Mouse (Mus musculus): Measurements from ENCODE around the gene Tcta. TPM values are rescaled to one million over a fixed set of nuclear protein-coding genes. Genes with fewer than 3 reads are reported as not detected.
"Not testable (repeated sequence)": the region's sequence is repeated elsewhere in the genome, so short reads cannot be mapped to it uniquely, and the experiment has no call there.

The Tcta gene
- polyA plus RNA-seq, 1 experiment from 2014 or later = 35.2 TPM

DNA sequence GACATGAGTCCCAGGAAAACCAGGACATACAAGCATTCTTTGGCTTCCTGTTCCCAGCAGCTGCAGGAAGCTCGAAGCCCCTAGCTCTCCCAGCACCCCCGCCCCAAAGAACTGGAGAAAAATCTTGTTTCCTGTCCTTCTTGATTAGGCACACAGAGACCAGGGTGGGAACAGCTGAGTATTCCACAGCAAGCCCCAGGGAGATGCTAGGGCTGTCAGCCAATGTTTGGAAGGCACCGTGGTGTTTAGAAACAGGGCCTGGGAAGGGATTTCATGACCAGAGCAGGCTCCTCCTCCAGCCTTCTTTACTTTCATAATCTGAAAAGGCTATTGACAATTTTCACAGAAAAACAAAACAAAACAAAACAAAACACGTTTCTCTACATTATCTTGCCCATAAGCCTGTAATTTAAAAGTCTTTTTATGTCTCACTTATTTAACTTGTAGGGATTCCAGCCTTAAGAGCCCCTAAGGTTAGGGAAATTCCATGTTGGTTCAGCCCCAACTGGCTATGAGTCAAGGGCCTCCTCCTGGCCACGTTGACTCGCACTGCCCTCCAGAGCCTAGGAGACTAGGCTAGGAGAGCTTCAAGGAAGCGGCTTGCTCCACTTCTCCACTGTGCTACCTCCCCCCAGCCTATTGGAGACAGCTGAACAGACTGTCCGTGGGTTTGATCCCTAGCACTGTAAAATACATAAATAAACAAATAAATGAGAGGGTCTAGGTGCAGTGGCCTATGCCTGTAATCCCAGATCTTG, 25.7 kb downstream of the Tcta start:
- no peaks in the 10 kb centered on the region for H3K4me1 ChIP-seq
- H3K27me3 ChIP-seq = no peaks in the 10 kb centered on the region
- WGBS = 46% methylated on average over 8 of the region's 8 CpGs
- no peak overlapping the region for H3K27ac ChIP-seq (replicated peaks)
- no peak overlapping the region for H3K4me3 ChIP-seq
- no peaks in the 10 kb centered on the region for H3K36me3 ChIP-seq
- H3K9me3 ChIP-seq = no peaks in the 10 kb centered on the region
- ATAC-seq (replicated peaks) = no peak
- H3K4me2 ChIP-seq (replicated peaks) = no peak overlapping the region
- H3K9ac ChIP-seq (replicated peaks) = no peak overlapping the region

DNA sequence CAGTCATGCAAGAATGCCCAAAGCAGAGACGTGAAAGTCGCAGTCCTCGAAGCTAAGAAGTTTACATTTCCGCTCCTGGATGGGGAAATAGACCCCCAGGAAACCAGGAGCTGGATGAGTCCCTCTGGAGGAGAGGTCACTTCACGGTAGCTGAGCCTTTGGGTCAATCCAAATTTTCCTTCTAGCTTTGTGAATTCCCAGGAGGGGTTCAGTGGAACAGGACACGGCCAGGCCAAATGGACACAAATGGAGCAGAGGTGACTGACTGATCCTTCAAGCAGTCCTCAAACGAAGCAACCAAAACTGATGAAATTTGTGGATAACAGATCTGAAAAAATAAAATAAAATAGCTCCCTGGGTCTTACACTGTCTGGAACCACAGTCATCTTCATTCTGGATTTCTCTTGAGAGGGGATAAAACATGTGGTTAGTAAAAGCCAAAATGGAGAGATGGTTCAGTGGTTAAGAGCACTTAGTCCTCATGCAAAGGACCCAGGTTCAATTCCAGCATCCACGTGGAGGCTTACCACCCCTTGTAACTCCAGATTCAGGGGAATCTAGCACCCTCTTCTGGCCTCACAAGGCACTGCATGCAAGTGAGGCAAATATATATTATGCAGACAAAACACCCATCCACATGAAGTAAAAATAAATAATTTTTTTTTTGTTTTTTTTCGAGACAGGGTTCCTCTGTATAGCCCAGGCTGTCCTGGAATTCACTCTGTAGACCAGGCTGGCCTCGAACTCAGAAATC, 27.1 kb downstream of the Tcta start:
- H3K27ac ChIP-seq (replicated peaks) = no peak overlapping the region
- no peak overlapping the region for H3K9ac ChIP-seq (replicated peaks)
- H3K27me3 ChIP-seq = no peaks in the 10 kb centered on the region
- ATAC-seq (replicated peaks) = no peak
- no peaks in the 10 kb centered on the region for H3K36me3 ChIP-seq
- H3K4me3 ChIP-seq = no peak overlapping the region
- no peaks in the 10 kb centered on the region for H3K9me3 ChIP-seq
- H3K4me2 ChIP-seq (replicated peaks) = no peak overlapping the region
- WGBS = 69% methylated on average over 10 of the region's 10 CpGs
- H3K4me1 ChIP-seq = no peaks in the 10 kb centered on the region

DNA sequence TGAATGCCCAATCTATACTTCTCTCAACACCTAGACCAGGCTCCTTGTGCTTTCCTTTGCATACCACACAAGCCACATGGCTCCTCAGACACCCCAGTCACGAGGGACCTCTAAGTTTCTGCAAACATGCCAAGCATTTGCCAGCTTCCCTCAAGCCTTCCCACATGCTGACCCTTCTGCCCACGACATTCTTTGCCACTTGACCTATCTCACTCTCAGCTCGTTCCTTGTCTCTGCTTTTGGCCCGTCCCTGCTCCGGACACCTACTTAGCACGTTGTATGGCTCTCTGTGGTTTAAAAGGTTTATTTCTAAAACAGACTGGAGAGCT, 30.7 kb downstream of the Tcta start:
- no peaks in the 10 kb centered on the region for H3K27me3 ChIP-seq
- no peak overlapping the region for H3K4me2 ChIP-seq (replicated peaks)
- no peak for ATAC-seq (replicated peaks)
- no peaks in the 10 kb centered on the region for H3K36me3 ChIP-seq
- H3K9ac ChIP-seq (replicated peaks) = no peak overlapping the region
- H3K4me1 ChIP-seq = no peaks in the 10 kb centered on the region
- no peaks in the 10 kb centered on the region for H3K9me3 ChIP-seq
- H3K4me3 ChIP-seq = no peak overlapping the region
- 73% methylated on average over 6 of the region's 6 CpGs for WGBS
- H3K27ac ChIP-seq (replicated peaks) = no peak overlapping the region

DNA sequence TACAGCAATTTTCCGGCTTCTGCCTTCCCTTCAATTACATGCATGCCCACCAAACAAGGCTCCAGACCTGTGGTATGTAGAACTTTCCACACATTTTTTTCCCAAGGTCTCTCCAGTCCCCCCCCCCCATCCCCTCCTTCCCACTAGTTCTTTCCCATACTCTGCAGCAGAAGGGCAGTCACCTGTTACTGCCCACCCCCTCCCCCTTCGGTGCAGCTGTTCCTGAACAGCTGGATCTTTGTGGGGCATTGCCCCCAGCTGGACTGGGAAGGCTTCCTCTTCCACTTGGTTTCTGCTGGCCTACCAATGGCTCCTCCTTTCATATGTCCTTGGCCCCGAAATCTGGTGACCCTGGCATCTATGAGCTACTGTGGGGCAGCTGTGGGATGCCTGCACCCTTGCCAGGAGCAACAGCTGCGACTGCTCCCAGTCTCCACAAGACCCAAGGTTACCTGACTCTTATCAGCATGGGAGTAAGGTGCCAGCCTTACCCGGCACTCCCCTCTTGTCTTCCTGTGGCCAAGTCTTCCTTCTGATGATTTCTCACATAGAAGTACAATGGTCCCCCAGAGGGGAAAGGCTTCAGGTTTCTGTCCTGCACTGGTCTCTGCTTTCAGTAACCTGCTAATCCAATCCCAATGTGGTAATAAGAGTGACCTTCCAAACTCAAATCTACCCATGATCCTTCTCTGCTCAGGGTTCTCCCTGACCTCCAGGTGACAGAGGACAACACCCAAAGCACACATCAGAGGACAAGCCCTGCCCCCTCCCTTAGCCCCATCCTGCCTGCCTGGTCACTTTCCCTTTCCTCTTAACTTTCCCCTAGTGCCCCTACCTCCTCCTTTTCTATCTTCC, 31.3 kb downstream of the Tcta start:
- Histone ChIP-seq H3K4me1 (no peaks in the 10 kb centered on the region), H3K36me3 (no peaks in the 10 kb centered on the region), H3K4me2 (replicated peaks) (no peak overlapping the region), H3K4me3 (no peak overlapping the region), H3K27ac (replicated peaks) (no peak overlapping the region), H3K9ac (replicated peaks) (no peak overlapping the region), H3K27me3 (no peaks in the 10 kb centered on the region), H3K9me3 (no peaks in the 10 kb centered on the region)
- 77% methylated on average over 5 of the region's 5 CpGs for WGBS
- ATAC-seq (replicated peaks) = no peak

DNA sequence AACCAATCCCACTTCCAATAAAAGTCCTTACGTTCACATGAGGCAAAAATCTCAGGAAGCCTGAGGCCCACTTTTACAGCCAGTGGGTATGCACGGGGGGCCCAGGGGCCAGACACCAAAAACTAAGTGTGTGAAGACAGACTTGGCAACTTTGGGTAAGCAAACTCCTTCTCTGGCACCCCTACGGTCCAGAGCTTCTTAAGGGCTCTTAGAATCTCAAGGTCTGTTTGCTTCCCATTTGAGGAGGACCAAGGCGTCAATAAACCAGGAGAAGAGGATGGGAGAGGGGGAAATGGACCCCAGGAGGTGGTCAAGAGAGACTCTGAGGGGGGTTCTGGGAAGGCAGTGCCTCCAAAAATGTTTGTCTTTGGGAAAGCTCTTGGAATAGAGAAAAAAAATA, 32.5 kb downstream of the Tcta start:
- Histone ChIP-seq H3K9ac (replicated peaks) (no peak overlapping the region), H3K36me3 (no peaks in the 10 kb centered on the region), H3K27ac (replicated peaks) (no peak overlapping the region), H3K4me2 (replicated peaks) (no peak overlapping the region), H3K9me3 (no peaks in the 10 kb centered on the region), H3K27me3 (no peaks in the 10 kb centered on the region), H3K4me3 (no peak overlapping the region), H3K4me1 (no peaks in the 10 kb centered on the region)
- ATAC-seq (replicated peaks) = no peak
- 74% methylated on average over 4 of the region's 4 CpGs for WGBS

DNA sequence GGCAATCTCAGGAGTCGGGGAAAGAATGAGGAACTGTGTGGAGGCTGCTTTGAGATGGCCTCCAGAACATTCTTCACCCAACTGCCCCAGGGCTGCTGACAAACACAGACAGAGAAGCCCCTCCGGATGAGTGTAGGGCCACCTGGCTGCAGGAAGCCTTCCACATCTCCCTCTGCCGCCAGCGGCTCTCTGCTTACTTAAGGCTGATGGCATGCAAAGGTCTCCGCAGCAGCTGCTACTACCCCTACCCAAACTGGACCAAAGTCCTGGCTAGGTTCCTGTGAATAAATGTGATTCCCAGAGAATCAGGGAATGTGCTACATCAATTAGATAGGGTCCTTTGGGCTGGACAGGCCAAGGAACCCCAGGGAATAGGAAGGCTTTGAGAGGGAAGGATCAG, 33.3 kb downstream of the Tcta start:
- WGBS = 79% methylated on average over 5 of the region's 5 CpGs
- no peaks in the 10 kb centered on the region for H3K4me1 ChIP-seq
- no peaks in the 10 kb centered on the region for H3K36me3 ChIP-seq
- no peak overlapping the region for H3K9ac ChIP-seq (replicated peaks)
- H3K4me3 ChIP-seq = no peak overlapping the region
- ATAC-seq (replicated peaks) = no peak
- no peaks in the 10 kb centered on the region for H3K27me3 ChIP-seq
- H3K4me2 ChIP-seq (replicated peaks) = no peak overlapping the region
- no peaks in the 10 kb centered on the region for H3K9me3 ChIP-seq
- H3K27ac ChIP-seq (replicated peaks) = no peak overlapping the region

DNA sequence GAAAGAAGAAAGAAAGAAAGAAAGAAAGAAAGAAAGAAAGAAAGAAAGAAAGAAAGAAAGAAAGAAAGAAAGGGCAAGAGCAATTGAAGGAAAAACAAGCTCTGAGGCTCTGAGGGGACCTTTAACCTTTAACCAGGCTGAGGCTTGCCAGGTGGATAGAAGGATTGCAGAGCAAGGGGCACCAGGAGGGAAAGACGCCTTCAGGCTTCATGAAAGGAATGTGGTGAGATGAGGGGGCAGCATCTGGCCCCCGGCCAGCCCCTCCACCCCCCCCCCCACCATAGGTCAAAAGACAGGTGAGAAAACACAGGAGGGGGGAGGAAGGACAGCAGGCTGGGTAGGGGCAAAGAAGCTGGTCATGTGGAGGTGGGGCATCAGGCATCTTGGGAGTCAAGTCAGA, 34.0 kb downstream of the Tcta start:
- H3K27me3 ChIP-seq = no peaks in the 10 kb centered on the region

DNA sequence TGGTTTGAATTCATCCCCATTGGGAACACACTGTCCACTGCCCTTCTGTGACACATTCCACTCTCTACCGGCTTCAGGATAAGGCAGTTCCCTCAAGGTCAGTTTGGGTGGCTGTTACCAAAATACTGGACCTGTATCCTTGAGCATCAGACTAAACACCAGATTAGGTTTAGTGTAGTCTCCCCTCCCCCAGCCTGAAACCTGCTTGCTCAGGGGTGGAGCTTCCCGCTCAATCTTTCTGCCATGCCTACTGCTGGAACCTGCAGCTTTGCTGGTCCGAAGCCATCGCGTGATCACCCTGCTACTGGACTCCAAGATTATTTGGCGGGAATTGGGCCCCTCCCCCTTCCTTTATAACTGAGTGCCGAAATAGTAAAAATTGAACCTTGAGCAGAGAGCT, 37.3 kb downstream of the Tcta start:
- not testable (repeated sequence) for H3K27ac ChIP-seq (replicated peaks); H3K36me3 ChIP-seq; ATAC-seq (replicated peaks); H3K9me3 ChIP-seq; H3K4me2 ChIP-seq (replicated peaks); H3K27me3 ChIP-seq; H3K4me1 ChIP-seq; H3K9ac ChIP-seq (replicated peaks); H3K4me3 ChIP-seq
- WGBS = 84% methylated on average over 7 of the region's 7 CpGs

More for the DNA sequence above, 34.0 kb downstream of the Tcta start:
- ATAC-seq (replicated peaks) = no peak
- Histone ChIP-seq H3K36me3 (no peaks in the 10 kb centered on the region), H3K4me1 (no peaks in the 10 kb centered on the region), H3K4me2 (replicated peaks) (no peak overlapping the region), H3K27ac (replicated peaks) (no peak overlapping the region), H3K4me3 (no peak overlapping the region), H3K9me3 (no peaks in the 10 kb centered on the region), H3K9ac (replicated peaks) (no peak overlapping the region)
- 60% methylated on average over 2 of the region's 2 CpGs for WGBS

DNA sequence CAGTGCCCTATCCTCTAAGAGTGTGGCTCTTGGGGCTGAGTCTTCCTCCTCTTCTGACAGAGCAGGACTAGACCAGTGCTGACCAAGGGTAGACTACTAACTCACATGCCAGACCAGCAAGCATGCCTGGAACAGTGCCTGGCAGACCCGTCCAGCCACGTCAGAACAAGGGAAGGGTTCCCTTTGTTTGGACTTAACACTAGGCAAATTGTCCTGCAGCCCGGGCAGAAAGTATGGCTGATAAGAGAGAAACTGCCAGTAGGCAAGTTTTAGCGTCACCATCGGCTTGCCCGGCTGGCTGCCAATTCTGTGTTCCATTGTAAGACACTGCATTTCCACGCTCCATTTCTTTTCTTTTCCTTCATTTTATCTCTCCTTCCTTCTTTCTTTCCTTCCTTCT, 38.3 kb downstream of the Tcta start:
- no peak for ATAC-seq (replicated peaks)
- no peak overlapping the region for H3K4me2 ChIP-seq (replicated peaks)
- WGBS = 75% methylated on average over 7 of the region's 7 CpGs

DNA sequence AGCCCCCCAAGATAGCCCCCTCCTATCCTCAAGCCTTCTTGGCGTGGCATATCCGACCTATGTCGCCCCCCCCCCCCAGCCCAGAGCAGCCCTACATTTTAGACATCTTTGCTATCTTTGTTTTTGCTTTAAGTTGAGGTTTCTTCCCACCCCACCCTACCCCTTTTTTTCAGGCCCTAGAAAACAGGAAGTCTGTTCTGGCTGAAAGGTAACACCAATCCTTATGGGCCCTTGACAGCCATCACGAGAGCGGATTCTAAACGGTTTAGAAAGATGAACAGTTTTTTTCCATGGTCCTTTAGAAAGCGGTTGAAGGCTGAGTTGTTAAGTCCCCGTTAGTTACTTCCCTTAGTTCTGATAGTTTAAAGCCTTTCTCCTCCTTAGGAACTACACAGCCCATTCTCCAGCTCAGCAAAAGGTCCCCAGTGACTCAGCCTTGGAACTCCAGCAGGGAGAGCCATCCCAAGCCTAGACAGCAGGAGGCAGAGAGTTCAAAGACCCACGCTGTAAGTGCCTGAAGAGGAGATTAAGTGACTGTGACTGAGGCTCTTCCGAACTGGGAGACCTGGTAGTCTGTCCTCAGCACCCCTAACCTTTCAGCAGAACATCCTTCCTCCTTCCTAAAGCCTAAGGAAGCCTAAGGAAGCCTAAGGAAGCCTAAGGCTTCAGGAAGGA, 39.6 kb downstream of the Tcta start:
- H3K27ac ChIP-seq (replicated peaks) = no peak overlapping the region
- H3K4me1 ChIP-seq = peaks cover 24% of the 10 kb centered on the region
- H3K9ac ChIP-seq (replicated peaks) = no peak overlapping the region
- WGBS = 76% methylated on average over 10 of the region's 10 CpGs
- H3K9me3 ChIP-seq = no peaks in the 10 kb centered on the region
- no peak overlapping the region for H3K4me2 ChIP-seq (replicated peaks)
- no peak overlapping the region for H3K4me3 ChIP-seq
- no peaks in the 10 kb centered on the region for H3K27me3 ChIP-seq
- no peak for ATAC-seq (replicated peaks)
- no peaks in the 10 kb centered on the region for H3K36me3 ChIP-seq

More for the DNA sequence above, 38.3 kb downstream of the Tcta start:
- Histone ChIP-seq H3K27ac (replicated peaks) (no peak overlapping the region), H3K4me3 (no peak overlapping the region), H3K36me3 (no peaks in the 10 kb centered on the region), H3K4me1 (peaks cover 11% of the 10 kb centered on the region), H3K27me3 (no peaks in the 10 kb centered on the region), H3K9me3 (no peaks in the 10 kb centered on the region), H3K9ac (replicated peaks) (no peak overlapping the region)

DNA sequence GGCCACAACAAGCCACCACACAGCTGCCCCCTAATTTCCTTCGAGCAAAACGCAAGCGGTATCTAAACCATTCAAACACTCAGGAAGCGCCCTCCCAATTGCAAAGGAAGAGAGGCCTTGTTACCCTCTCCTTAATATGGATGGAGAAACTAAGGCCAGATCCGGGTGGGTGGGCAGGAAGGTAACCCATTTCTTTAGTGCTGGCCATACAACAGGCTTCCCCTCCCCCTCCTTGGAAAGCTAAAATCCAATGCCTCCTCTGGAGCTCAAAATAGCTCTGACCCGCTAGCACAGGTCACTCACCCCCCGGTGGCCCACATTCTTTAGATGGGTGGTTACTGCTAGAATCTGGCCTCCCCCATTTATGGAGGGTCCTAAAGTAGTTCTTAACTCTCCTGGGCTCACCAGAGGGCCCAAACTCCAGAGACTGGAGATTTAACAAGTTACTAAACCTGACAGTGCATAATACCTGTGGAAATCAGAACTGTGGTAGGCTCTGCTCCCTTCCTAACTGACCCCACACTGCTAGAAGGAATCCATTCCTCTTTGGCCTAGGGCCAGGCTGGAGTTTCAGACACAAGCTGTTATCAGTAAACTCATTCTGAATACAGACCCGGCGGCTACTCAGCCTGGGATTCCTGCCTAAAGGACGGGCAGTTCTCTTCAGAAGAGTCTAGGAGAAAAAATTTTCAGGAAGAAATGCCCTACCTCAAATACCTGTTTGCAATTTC, 41.6 kb downstream of the Tcta start:
- 14% methylated on average over 10 of the region's 10 CpGs for WGBS
- H3K4me1 ChIP-seq = peaks cover 28% of the 10 kb centered on the region
- ATAC-seq (replicated peaks) = peak; percentile 56

More for the DNA sequence above, 41.6 kb downstream of the Tcta start:
- no peaks in the 10 kb centered on the region for H3K27me3 ChIP-seq
- H3K4me3 ChIP-seq = peak overlapping the region; percentile 63
- H3K9me3 ChIP-seq = no peaks in the 10 kb centered on the region
- peak overlapping the region; percentile 93 for H3K27ac ChIP-seq (replicated peaks)
- H3K4me2 ChIP-seq (replicated peaks) = peak overlapping the region; percentile 70
- H3K9ac ChIP-seq (replicated peaks) = peak overlapping the region; percentile 34
- H3K36me3 ChIP-seq = no peaks in the 10 kb centered on the region

Measured in forebrain, embryonic 15.5 days (tissue).